Mouse (Mus musculus): Measurements from ENCODE around the gene Rnase1.

- TF ChIP-seq CTCF (IDR thresholded peaks at IDR 0.05; ENCODE audit: control insufficient read depth, insufficient read depth, insufficient replicate concordance, low read depth, low read length) (no peak), POLR2A (IDR thresholded peaks at IDR 0.05; ENCODE audit: control insufficient read depth, low read depth, low read length) (no peak)
Measured at GRCm38 (mm10) chr14:51156056-51156735, 9.6 kb upstream of the Rnase1 start.

All from testis, adult 2 months (tissue).